Mouse (Mus musculus) megakaryocyte, embryonic 14.5 days (primary cell): ENCODE data around the gene Inpp5f. TPM values are rescaled to one million over a fixed set of nuclear protein-coding genes. Genes with fewer than 3 reads are reported as not detected.
"Not testable (repeated sequence)": the region's sequence is repeated elsewhere in the genome, so short reads cannot be mapped to it uniquely, and the experiment has no call there.

Experiments used
- H3K27me3 ChIP-seq: replicated peaks from 2 replicates; pipeline ENCODE3; 2012; ENCODE audit warnings: inconsistent platforms
- H3K36me3 ChIP-seq: replicated peaks from 2 replicates; pipeline ENCODE3; 2012; ENCODE audit warnings: low read length, inconsistent platforms, mixed read lengths
- H3K4me1 ChIP-seq: 2 replicates; pipeline ENCODE4 v1.6.1; 2012; ENCODE audit warnings: inconsistent platforms
- H3K4me3 ChIP-seq: replicated peaks from 2 replicates; pipeline ENCODE3; 2012; ENCODE audit warnings: moderate library complexity, mild to moderate bottlenecking, inconsistent platforms
- H3K9me3 ChIP-seq: 2 replicates; pipeline ENCODE4 v1.6.1; 2012; ENCODE audit warnings: inconsistent platforms
- FLI1 ChIP-seq: IDR thresholded peaks from 2 replicates; pipeline ENCODE4 v1.6.1; 2012; ENCODE audit warnings: low read length, inconsistent platforms, mixed read lengths
- GATA1 ChIP-seq: IDR thresholded peaks from 3 replicates; pipeline ENCODE4 v1.6.1; 2012; ENCODE audit warnings: mixed read lengths, low read length, inconsistent platforms, borderline replicate concordance
- polyA plus RNA-seq: library from polyadenylated mRNA; stranded (reverse); fragments of >175 nt; gene quantifications from 2 replicates; pipeline ENCODE4 v1.2.3, GENCODE M21; 2012; ENCODE audit warnings: low replicate concordance; ENCODE audit not compliant: insufficient read depth

The Inpp5f gene
- 0.51 TPM in 1 of 2 replicates, not detected in the other for polyA plus RNA-seq

GRCm38 (mm10) chr7:128610897-128611798 is at the start of gene Inpp5f:
TSS of gene Inpp5f (plus strand) at chr7:128611328.
- no peak for TF ChIP-seq GATA1
- TF ChIP-seq FLI1, result no peak
- peaks cover 28% of the 10 kb centered on the region for H3K4me1 ChIP-seq
- H3K9me3 ChIP-seq, result no peaks in the 10 kb centered on the region
- peak within 1 kb of the TSS; percentile 96 for H3K4me3 ChIP-seq
- H3K36me3 ChIP-seq, result no peaks in the 10 kb centered on the region
- H3K27me3 ChIP-seq, result no peaks in the 10 kb centered on the region

GRCm38 (mm10) chr7:128563373-128563772 is 47.8 kb upstream of the Inpp5f start:
- Histone ChIP-seq H3K4me3 (peak overlapping the region; percentile 19), H3K27me3 (no peaks in the 10 kb centered on the region), H3K4me1 (peaks cover 14% of the 10 kb centered on the region), H3K36me3 (no peaks in the 10 kb centered on the region), H3K9me3 (no peaks in the 10 kb centered on the region)
- no peak for TF ChIP-seq GATA1
- TF ChIP-seq FLI1, result no peak

- TF ChIP-seq GATA1, result no peak
- TF ChIP-seq FLI1, result no peak
- Histone ChIP-seq H3K36me3 (no peaks in the 10 kb centered on the region), H3K4me1 (peaks cover 34% of the 10 kb centered on the region), H3K9me3 (no peaks in the 10 kb centered on the region), H3K4me3 (no peak overlapping the region), H3K27me3 (no peaks in the 10 kb centered on the region)
Observed at GRCm38 (mm10) chr7:128566311-128566710, 44.8 kb upstream of the Inpp5f start.

GRCm38 (mm10) chr7:128567561-128568244 is 43.4 kb upstream of the Inpp5f start:
- Histone ChIP-seq H3K4me3 (no peak overlapping the region), H3K9me3 (no peaks in the 10 kb centered on the region), H3K36me3 (no peaks in the 10 kb centered on the region), H3K27me3 (peaks cover 3% of the 10 kb centered on the region), H3K4me1 (peaks cover 39% of the 10 kb centered on the region)
- no peak for TF ChIP-seq GATA1
- no peak for TF ChIP-seq FLI1

GRCm38 (mm10) chr7:128569429-128569828 is 41.7 kb upstream of the Inpp5f start:
- not testable (repeated sequence) for H3K9me3 ChIP-seq, H3K4me3 ChIP-seq, H3K36me3 ChIP-seq, H3K27me3 ChIP-seq
- peaks cover 28% of the 10 kb centered on the region for H3K4me1 ChIP-seq

GRCm38 (mm10) chr7:128569987-128570656 is 41.0 kb upstream of the Inpp5f start:
- Histone ChIP-seq H3K4me3 (no peak overlapping the region), H3K9me3 (no peaks in the 10 kb centered on the region), H3K36me3 (no peaks in the 10 kb centered on the region), H3K4me1 (peaks cover 25% of the 10 kb centered on the region), H3K27me3 (peaks cover 6% of the 10 kb centered on the region)
- TF ChIP-seq FLI1 (no peak), GATA1 (no peak)

GRCm38 (mm10) chr7:128570657-128571056 is 40.5 kb upstream of the Inpp5f start:
- not testable (repeated sequence) for H3K9me3 ChIP-seq, H3K27me3 ChIP-seq, H3K36me3 ChIP-seq
- peak overlapping the region; percentile 53 for H3K4me3 ChIP-seq
- peaks cover 25% of the 10 kb centered on the region for H3K4me1 ChIP-seq

- no peak for TF ChIP-seq FLI1
- TF ChIP-seq GATA1, result no peak
- no peaks in the 10 kb centered on the region for H3K9me3 ChIP-seq
- peaks cover 25% of the 10 kb centered on the region for H3K4me1 ChIP-seq
- H3K27me3 ChIP-seq, result peaks cover 6% of the 10 kb centered on the region
- H3K4me3 ChIP-seq, result no peak overlapping the region
- no peaks in the 10 kb centered on the region for H3K36me3 ChIP-seq
Observed at GRCm38 (mm10) chr7:128572030-128572429, 39.1 kb upstream of the Inpp5f start.

GRCm38 (mm10) chr7:128575211-128575610 is 35.9 kb upstream of the Inpp5f start:
- H3K4me1 ChIP-seq, result peaks cover 30% of the 10 kb centered on the region
- no peaks in the 10 kb centered on the region for H3K36me3 ChIP-seq
- peaks cover 6% of the 10 kb centered on the region for H3K27me3 ChIP-seq
- no peaks in the 10 kb centered on the region for H3K9me3 ChIP-seq
- H3K4me3 ChIP-seq, result no peak overlapping the region
- TF ChIP-seq GATA1, result no peak
- TF ChIP-seq FLI1, result no peak

- H3K27me3 ChIP-seq, result peaks cover 6% of the 10 kb centered on the region
- H3K9me3 ChIP-seq, result no peaks in the 10 kb centered on the region
- H3K36me3 ChIP-seq, result no peaks in the 10 kb centered on the region
- H3K4me1 ChIP-seq, result peaks cover 30% of the 10 kb centered on the region
- TF ChIP-seq FLI1 (no peak), GATA1 (no peak)
- no peak overlapping the region for H3K4me3 ChIP-seq
Observed at GRCm38 (mm10) chr7:128575794-128576193, 35.3 kb upstream of the Inpp5f start.
